Mouse (Mus musculus): ENCODE measurements around the gene Vwa1. TPM values are rescaled to one million over a fixed set of nuclear protein-coding genes. Genes with fewer than 3 reads are reported as not detected.
"Not testable (repeated sequence)": the region's sequence is repeated elsewhere in the genome, so short reads cannot be mapped to it uniquely, and the experiment has no call there.

Gene Vwa1
- polyA plus RNA-seq, 1 experiment = 10.6 TPM

DNA sequence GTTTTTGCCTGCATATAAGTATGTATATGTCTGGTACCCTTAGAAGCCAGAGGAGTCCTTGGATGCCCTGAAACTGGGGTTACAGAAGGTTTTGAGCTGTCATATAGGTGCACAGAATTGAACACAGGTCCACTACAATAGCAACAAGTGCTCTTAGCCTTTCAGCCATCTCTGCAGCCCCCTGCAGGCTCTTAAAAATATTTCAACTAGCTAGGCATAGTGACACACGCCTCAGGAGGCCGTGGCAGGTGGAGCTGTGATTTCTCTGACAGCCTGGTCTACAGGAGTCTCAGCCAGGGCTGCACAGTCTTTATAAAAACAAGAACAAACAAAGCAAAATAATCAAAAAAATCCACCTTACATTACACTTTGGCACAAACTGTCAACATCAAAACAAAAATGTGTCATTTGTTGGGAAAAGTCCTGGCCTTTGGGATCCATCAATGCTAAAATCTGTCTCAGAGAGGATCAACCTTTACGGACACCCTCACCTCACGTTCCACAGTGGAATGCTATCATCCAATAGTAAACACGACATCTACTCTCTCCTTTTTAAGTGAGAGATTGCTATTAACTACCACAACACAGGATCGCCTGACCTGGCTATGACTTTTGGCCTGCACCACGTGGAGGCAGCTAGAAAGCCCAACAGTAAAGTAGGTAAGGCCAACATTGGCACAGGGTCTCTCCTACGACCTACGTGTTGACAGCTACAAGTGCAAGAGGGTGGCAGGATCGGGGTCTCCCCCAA, 14.5 kb downstream of the Vwa1 start:
- 1% methylated on average over 10 of the region's 10 CpGs for WGBS
- no peak for DNase-seq (ENCODE audit: low read depth, low spot score)

DNA sequence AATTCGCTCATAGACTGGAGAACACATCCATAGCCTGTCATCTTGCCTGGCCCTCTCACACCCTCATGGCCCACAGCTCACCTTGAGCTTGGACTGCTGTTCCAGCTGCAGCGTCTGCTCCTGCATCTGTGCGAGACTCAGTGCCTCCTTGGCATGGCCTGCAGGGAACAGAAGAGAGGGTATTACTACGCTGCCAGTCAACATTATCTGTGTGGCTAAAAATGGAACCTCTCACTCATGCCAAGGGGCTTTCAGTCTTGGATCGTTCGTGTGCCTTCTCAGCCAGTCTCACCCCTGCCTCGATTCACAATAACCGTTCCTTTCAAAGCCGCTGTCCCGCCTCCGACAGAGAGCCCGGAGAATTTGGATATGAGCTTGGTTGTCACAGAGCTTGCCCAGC, 17.5 kb downstream of the Vwa1 start:
- WGBS = 90% methylated on average over 12 of the region's 12 CpGs
- DNase-seq (ENCODE audit: low read depth, low spot score) = no peak

GRCm38 (mm10) chr4:155746575-155747490, 27.7 kb downstream of the Vwa1 start:
- 87% methylated on average over 17 of the region's 17 CpGs for WGBS

GRCm38 (mm10) chr4:155746036-155746548, 28.4 kb downstream of the Vwa1 start:
- 86% methylated on average over 8 of the region's 8 CpGs for WGBS

More at GRCm38 (mm10) chr4:155746575-155747490, 27.7 kb downstream of the Vwa1 start:
- no peak for DNase-seq (ENCODE audit: low read depth, low spot score)

DNA sequence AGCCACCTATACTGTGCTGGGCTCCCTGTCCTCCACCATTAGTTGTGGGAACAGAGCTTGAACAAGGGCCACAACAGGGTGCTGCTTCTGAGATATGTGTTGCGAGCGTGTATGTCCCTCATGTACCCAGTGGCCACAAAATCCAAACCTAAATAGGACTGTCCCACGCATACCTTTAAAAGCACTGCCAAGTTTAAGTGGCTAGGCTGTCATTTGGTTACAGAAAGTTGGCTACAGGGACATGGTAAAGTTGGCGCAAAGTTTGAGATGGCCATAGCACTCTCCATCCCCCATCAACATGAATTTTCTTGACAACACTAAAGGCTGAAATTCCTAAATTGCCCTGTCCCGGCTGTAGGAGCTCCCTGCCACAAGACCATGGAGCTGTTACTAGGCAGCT, 29.4 kb downstream of the Vwa1 start:
- WGBS = 91% methylated on average over 5 of the region's 5 CpGs
- DNase-seq (ENCODE audit: low read depth, low spot score) = no peak

More at GRCm38 (mm10) chr4:155746036-155746548, 28.4 kb downstream of the Vwa1 start:
- no peak for DNase-seq (ENCODE audit: low read depth, low spot score)

DNA sequence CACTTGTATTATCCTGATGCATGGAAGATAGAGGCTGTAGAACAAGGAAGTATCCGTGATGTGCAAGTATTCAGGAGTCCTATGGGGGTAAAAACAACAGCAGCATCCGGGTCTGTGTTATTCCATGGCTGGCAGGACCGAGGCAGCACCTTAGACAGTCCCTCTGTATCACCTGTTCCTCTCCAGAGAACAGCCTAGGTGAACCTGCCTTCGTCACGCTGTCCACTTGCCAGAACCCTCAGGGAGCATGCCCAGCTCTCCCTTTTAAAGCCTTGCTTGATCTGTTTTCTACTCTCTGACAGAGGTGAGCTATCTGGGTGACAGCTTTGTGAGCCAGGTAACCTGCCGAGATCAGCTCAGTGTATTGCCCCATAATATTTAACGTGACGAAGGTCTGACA, 30.0 kb downstream of the Vwa1 start:
- 84% methylated on average over 8 of the region's 8 CpGs for WGBS
- no peak for DNase-seq (ENCODE audit: low read depth, low spot score)

DNA sequence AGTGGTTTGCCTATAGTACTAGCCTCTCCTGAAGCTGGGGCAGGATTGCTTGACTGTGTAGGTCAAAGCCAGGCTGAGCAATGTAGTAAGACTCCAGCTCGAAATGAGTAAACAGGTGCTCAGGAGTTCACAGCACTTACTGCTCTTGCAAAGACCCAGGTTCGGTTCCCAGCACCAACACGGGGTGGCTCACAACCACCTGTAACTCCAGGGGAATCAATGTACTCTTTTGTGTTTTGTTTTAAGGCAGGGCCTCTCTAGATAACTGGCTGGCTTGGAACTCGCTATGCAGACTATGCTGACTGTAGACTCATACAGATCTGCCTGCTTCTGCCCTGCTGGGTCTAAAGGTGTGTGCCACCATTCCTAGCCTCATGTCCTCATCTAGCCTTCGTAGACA, 31.8 kb downstream of the Vwa1 start:
- WGBS = 90% methylated on average over 5 of the region's 5 CpGs

GRCm38 (mm10) chr4:155740681-155741080, 33.8 kb downstream of the Vwa1 start:
- DNase-seq (ENCODE audit: low read depth, low spot score) = not testable (repeated sequence)
- WGBS = 85% methylated on average over 10 of the region's 10 CpGs

More for the DNA sequence above, 31.8 kb downstream of the Vwa1 start:
- DNase-seq (ENCODE audit: low read depth, low spot score) = no peak

DNA sequence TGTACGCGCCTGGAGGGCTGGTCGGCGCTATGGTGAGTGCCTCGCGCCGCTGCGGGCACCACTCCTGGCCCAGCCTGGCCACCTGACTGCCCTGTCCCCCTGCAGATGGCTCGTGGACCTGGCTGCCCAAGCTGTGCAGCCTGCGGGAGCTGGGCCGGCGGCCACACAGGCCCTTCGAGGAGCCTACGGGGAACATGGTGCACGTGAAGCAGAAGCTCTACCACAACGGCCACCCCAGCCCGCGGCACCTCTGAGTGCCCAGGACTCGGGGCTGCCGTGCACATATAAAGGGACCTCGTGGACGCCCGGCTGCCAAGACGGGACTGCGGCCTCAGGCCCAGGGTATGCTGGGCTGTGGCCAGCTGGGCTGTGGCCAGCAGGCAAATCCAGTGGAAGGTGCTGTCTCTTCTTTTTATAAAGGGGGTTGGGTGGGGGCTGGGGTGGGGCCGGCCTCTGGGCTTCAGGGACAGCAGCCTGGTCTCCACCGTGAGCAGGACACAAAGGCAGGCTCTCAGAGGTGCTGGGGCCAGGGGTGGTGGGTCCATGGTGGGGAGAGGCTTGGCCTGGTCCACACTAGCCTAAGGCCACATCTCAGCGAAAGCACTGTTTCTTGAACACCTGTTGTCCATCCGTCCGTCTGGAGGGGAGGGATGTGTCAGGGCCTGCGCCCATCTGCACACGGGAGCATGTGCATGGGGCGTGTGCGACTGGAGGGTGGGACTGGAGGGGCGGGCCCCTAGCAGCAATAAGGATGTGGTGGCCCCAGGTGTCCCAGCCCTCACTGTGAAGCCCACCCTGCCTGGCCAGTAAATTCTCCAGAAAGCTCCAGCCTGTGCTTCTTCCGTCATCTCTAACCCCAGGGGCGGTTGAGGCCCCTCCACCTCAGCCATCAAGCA, 34.5 kb downstream of the Vwa1 start:
- no peak for DNase-seq (ENCODE audit: low read depth, low spot score)
- WGBS = 75% methylated on average over 37 of the region's 37 CpGs

DNA sequence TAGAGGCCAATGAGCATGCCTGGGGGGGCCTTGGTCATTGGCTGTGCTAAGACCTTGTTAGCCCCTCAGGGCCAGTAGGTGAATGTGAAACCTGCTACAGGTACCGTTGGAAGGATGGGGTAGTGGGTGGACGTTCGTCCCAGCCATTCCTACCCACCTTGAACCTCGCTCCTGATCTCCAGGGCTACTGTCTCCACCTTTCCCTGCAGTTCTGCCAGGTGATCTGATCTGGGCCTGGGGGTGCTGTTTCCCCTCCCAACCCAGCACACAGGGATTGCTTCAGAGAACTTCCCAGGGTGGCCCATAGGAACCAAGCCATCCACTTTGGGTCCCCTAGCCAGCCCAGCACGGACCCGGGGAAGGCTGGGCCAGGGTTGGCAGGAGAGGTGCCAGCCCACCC, 35.3 kb downstream of the Vwa1 start:
- no peak for DNase-seq (ENCODE audit: low read depth, low spot score)
- WGBS = 73% methylated on average over 6 of the region's 6 CpGs

- WGBS = 60% methylated on average over 8 of the region's 8 CpGs
- DNase-seq (ENCODE audit: low read depth, low spot score) = no peak
These were observed 36.2 kb downstream of the Vwa1 start for GRCm38 (mm10) chr4:155738262-155738661.

DNA sequence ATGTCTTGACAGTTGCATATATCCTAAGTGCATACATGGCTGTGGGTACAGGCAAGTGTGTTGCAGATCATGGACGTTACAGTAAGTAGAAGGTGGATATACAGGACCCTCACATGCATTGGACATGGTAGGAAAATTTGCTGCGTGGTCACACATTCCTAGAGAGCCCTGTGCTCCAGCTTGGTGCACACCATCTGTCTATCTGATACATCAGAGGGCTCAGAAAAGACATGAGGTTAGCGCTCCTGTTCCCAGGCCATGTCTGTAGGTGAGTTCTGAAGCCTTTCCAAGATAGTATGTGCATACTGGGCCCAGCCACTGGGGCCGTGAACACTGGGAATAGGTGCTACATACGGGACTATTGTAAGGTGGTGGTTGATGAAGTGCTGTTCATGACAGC, 38.1 kb downstream of the Vwa1 start:
- DNase-seq (ENCODE audit: low read depth, low spot score) = no peak
- WGBS = 94% methylated on average over 5 of the region's 5 CpGs

DNA sequence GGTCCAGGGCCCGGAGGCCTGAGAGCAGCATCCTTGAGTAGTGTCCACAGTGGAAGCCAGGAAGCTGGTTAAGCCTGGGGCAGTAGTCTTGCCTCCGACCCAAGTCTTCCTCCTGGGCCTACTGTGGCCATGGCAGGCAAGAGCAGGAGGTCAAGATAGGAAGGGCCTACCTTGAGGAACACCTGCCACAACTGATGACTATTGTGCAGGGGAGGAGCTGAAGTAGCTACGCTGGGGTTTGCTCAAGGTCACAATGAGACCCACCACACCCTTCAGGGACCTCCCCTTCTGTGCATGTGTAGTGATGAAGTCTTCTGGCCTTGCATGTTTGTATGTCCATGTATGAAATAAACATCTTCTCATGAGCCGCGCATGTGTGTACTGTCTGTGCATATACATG, 38.7 kb downstream of the Vwa1 start:
- 69% methylated on average over 5 of the region's 5 CpGs for WGBS
- DNase-seq (ENCODE audit: low read depth, low spot score) = no peak

DNA sequence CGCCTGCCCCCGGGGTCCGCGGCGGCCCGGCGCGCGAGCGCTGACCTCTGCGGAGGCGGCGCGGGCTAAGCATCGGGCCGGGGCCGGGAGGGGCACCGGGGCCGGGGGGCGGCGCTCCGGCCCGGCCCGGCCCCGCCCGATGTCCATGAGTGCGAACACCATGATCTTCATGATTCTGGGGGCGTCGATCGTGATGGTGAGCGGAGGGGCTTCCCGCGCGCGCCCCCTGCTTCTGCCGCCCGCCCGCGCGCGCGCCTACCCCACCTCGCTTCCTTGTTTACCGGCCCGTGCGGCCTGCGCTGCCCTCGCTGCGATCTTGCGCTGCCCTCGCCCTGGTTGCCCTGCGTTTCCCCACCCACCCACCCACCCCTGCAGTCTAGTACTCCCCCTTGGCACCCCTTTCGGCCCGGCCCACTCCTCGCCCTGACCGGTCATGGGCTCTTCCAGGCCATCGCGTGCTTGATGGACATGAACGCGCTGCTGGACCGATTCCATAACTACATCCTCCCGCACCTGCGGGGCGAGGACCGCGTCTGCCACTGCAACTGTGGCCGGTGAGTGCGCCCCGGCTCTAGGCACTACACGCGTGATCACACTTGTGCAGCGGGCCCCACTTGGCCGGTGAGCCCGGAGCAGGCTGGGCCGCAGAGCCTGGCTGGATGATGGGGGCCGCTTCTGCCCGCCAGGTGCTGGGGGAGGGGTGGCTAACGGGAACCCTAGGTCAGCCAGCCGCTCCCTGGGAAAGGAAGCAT, 39.4 kb downstream of the Vwa1 start:
- 1% methylated on average over 78 of the region's 79 CpGs for WGBS
- DNase-seq (ENCODE audit: low read depth, low spot score) = no peak

DNA sequence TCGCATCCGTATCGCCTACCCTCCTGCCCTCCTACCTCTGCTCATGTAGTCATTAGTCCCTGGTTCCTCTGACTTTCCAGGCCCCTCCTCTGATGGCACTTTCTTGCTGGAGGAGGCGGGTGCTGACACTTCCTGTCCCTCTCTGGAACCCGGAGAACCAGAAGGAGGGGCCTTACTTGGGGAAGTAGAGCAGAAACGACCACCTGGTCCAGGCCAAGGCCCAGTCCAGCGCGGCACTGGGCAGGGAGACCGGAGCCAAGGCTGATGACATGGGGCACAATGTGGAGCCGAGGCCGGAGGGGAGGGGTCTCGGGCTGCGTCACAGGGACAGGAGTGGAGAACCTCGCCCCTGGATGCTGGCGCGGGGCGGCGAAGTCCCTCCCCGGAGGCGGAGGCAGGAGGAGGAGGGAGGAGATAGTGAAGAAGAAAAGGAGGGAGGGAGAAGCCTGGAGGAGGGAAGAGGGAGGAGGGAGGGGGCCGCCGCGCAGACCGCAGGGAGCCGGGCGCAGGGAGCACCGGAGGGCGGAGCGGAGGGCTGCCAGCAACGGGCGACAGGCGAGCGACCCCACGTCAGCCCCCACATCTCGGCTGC, 40.1 kb downstream of the Vwa1 start, which contains the start of gene Tmem240:
Gene Tmem240, plus strand, starts transcription at position 451 of the 592 bp plus-strand sequence.
- WGBS = 3% methylated on average over 29 of the region's 35 CpGs
- DNase-seq (ENCODE audit: low read depth, low spot score) = peak; percentile 7

DNA sequence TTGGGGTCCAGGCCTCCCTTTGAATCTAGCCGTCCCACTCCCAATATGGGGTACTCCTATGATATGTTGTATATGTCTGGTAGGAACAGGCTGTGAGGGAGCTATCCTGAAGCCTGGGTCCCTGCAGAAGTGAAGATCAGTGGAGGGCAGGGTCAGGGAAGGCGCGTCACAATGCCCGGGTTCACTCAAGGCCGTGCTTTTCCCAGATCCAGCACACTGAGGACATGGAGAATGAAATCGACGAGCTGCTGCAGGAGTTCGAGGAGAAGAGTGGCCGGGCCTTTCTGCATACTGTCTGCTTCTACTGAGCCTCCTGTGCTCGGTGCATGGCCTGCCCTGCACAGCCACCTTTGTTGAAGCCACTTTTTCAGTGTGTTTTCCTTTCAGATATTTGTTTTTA, 41.2 kb downstream of the Vwa1 start:
- no peak for DNase-seq (ENCODE audit: low read depth, low spot score)
- WGBS = 83% methylated on average over 10 of the region's 10 CpGs

DNA sequence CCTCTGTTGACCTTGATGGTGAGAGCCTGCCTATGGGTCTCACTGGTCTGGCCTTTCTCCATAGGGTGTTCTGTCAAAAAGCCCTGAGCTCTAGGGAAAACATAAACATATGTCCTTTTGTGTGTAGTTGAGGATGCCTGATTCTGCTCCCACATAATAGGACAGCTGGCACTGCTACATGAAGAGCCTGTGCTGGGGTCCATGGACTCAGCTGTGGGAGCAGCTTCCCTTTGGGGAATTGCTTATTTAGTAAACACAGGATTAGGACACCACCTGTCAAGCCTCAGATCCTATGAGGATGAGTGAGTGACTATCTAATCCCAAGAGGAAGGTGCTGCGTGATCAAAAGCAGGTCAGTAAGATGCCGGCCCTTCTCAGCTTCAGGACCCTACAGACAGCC, 46.5 kb downstream of the Vwa1 start:
- DNase-seq (ENCODE audit: low read depth, low spot score) = no peak
- WGBS = 80% methylated on average over 2 of the region's 2 CpGs

DNA sequence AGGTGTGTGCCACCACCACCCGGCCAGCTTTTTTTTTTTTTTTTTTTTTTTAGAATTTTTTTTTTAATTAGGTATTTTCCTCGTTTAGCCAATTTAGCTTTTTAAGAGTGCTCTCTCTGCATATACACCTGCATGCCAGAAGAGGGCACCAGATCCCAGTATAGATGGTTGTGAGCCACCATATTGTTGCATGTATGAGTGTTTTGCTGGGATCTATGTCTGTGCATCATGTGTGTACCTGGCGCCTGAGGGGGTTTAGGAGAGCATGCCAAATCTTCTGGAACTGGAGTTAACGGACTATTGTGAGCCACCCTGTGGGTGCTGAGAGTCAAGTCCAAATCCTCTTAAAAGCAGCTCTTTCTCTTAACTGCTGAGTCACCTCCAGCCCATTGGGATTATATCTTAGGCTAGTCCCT, 52.8 kb downstream of the Vwa1 start:
- DNase-seq (ENCODE audit: low read depth, low spot score) = no peak
- WGBS = 49% methylated on average over 4 of the region's 4 CpGs
